Mouse (Mus musculus) neural tube, embryonic 11.5 days (tissue): Measurements from ENCODE around the gene Stard13. TPM values are rescaled to one million over a fixed set of nuclear protein-coding genes. Genes with fewer than 3 reads are reported as not detected.

Experiments
- ATAC-seq: fragments of 200-750 bp; cut with Nextera tagmentation; 2 replicates; pipeline ENCODE4 v1.8.0; 2017; ENCODE audit warnings: moderate number of reproducible peaks, mild to moderate bottlenecking, moderate TSS enrichment, moderate library complexity; ENCODE audit not compliant: insufficient read depth, low FRiP score, low TSS enrichment
- DNase-seq: peaks from one replicate; pipeline ENCODE4 v3.0.0-alpha.2; 2015; ENCODE audit warnings: low spot score
- H3K27ac ChIP-seq: fragments of 300-500 bp; sonication (generic); 2 replicates; pipeline ENCODE4 v1.5.1; 2014; ENCODE audit warnings: low read depth, mild to moderate bottlenecking, low read length
- H3K27me3 ChIP-seq: fragments of 300-500 bp; sonication (generic); 2 replicates; pipeline ENCODE4 v1.6.1; 2014; ENCODE audit warnings: mild to moderate bottlenecking, low read length, mixed read lengths; ENCODE audit not compliant: control insufficient read depth, insufficient read depth
- H3K36me3 ChIP-seq: fragments of 300-500 bp; sonication (generic); 2 replicates; pipeline ENCODE4 v1.6.1; 2014; ENCODE audit warnings: mild to moderate bottlenecking, low read length, moderate library complexity, mixed read lengths; ENCODE audit not compliant: control insufficient read depth, insufficient read depth
- H3K4me1 ChIP-seq: fragments of 300-500 bp; sonication (generic); 2 replicates; pipeline ENCODE4 v1.6.1; 2014; ENCODE audit warnings: low read length, mixed read lengths; ENCODE audit not compliant: control insufficient read depth, insufficient read depth
- H3K4me2 ChIP-seq: fragments of 300-500 bp; sonication (generic); 2 replicates; pipeline ENCODE4 v1.6.1; 2014; ENCODE audit warnings: low read depth, mild to moderate bottlenecking, moderate library complexity
- H3K4me3 ChIP-seq: fragments of 300-500 bp; sonication (generic); 2 replicates; pipeline ENCODE4 v1.5.1; 2014; ENCODE audit warnings: low read depth, low read length
- H3K9ac ChIP-seq: fragments of 300-500 bp; sonication (generic); 2 replicates; pipeline ENCODE4 v1.6.1; 2014; ENCODE audit warnings: mild to moderate bottlenecking, low read length
- H3K9me3 ChIP-seq: fragments of 300-500 bp; sonication (generic); 2 replicates; pipeline ENCODE4 v1.6.1; 2016; ENCODE audit warnings: low read length; ENCODE audit not compliant: control insufficient read depth
- WGBS: fragments of 180-500 bp; shearing (Covaris S2); extraction: QIAGEN DNeasy Blood & Tissue Kit; methylation state at CpG from one replicate; pipeline ENCODE4 v1.1.7; 2014; 5-methylcytosine and 5-hydroxymethylcytosine counted together
- polyA plus RNA-seq: library from polyadenylated mRNA; unstranded; fragments of >200 nt; fragmentation: Nextera tagmentation; extraction: Ambion mirVana; gene quantifications from 2 replicates; pipeline ENCODE4 v1.2.1, GENCODE M21; 2014

Gene Stard13
- polyA plus RNA-seq, 1 experiment from 2014 or later = 7.5 TPM

DNA sequence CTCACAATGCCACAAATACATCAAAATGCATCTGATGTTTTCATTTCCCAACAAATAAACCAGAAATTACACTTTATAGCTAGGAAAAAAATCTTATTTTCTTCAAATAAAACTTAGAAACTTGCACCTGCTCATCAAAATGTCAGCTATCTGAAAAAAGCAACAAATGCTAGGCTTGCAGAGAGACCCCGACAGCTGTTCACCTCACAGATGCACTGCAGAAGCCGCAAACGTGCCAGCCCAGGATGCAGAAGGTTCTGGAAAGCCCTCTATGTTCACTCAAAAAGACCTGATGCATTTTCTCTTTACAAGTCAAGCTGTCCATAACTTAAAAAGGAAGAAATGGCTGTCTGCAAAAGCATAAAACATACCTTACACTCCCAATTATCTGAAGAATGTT is 20.5 kb downstream of the Stard13 start:
- 86% methylated on average over 3 of the region's 3 CpGs for WGBS
- Histone ChIP-seq H3K9me3 (no peaks in the 10 kb centered on the region), H3K9ac (no peak overlapping the region), H3K4me2 (no peak overlapping the region), H3K27me3 (no peaks in the 10 kb centered on the region), H3K4me3 (no peak overlapping the region), H3K36me3 (no peaks in the 10 kb centered on the region), H3K27ac (no peak overlapping the region), H3K4me1 (no peaks in the 10 kb centered on the region)
- no peak for ATAC-seq
- no peak for DNase-seq

DNA sequence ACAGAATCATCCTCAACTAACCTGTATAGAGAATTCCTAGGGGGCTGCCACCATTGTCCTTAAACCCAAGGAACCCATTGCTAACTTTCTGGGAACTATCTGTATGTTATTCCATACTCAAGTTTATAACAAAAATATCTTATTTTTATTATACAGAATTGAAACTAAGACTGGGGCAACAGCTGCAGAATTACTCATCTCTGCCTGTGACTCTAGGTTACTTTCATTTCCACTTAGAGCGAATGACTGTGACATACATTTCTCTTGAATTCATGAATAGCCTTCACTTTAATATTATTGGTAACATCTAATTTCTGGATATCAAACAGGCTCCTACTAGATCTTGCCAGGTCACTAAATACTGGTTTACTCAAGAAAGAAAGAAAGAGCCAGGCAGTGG is 22.8 kb downstream of the Stard13 start:
- Histone ChIP-seq H3K4me2 (no peak overlapping the region), H3K27ac (no peak overlapping the region), H3K9me3 (no peaks in the 10 kb centered on the region), H3K4me1 (no peaks in the 10 kb centered on the region), H3K27me3 (no peaks in the 10 kb centered on the region), H3K36me3 (no peaks in the 10 kb centered on the region), H3K4me3 (no peak overlapping the region), H3K9ac (no peak overlapping the region)
- DNase-seq (no peak), ATAC-seq (no peak)
- WGBS = 88% methylated on average over 1 of the region's 1 CpGs

DNA sequence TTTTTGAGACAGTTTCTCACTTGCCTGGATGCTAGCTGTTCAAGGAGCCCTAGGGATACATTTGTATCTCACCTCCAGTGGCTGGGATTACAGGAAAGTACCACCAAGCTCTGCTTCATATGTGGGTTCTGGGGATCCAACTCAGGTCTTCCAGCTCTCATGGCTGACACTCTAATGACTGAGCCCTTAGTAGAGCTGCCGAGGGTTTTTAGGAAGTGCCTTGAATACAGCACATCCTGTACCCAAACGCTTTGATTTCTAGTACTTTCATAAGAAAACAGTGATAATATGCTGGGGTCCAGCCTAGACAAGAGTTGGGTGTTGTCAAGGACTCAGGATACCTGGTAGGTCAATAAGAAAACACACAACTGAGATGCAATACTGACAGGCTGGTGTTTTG is 23.6 kb downstream of the Stard13 start:
- no peak overlapping the region for H3K4me3 ChIP-seq
- no peaks in the 10 kb centered on the region for H3K4me1 ChIP-seq
- H3K4me2 ChIP-seq = no peak overlapping the region
- DNase-seq (no peak), ATAC-seq (no peak)
- H3K27ac ChIP-seq = no peak overlapping the region
- 79% methylated on average over 2 of the region's 2 CpGs for WGBS
- H3K27me3 ChIP-seq = no peaks in the 10 kb centered on the region
- no peaks in the 10 kb centered on the region for H3K36me3 ChIP-seq
- no peak overlapping the region for H3K9ac ChIP-seq
- no peaks in the 10 kb centered on the region for H3K9me3 ChIP-seq

- Histone ChIP-seq H3K36me3 (no peaks in the 10 kb centered on the region), H3K27ac (no peak overlapping the region), H3K27me3 (no peaks in the 10 kb centered on the region), H3K4me2 (no peak overlapping the region), H3K4me1 (no peaks in the 10 kb centered on the region), H3K9me3 (no peaks in the 10 kb centered on the region), H3K4me3 (no peak overlapping the region), H3K9ac (no peak overlapping the region)
- WGBS = 93% methylated on average over 4 of the region's 4 CpGs
- no peak for DNase-seq
- no peak for ATAC-seq
Observed at GRCm38 (mm10) chr5:151205017-151205416, 28.6 kb downstream of the Stard13 start.

DNA sequence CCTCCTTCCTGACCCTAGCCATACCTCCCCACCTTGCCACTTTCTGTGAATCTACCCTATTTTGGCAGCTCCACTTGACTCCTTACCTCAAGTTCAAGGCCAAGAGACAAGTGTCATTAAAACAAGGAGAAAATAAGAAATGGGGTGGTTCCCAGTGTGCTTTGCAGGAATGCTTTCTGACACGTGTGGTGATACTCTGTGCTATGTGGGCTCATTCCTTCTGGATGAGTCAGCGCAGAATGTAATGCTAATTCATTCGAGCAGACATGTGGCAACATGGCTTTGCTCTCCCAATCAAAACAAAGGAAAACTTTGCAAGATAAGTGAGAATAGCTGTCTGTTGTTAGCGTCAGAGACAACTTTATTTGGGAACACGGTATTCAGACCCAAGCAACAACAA is 30.7 kb downstream of the Stard13 start:
- 74% methylated on average over 5 of the region's 5 CpGs for WGBS
- H3K4me2 ChIP-seq = no peak overlapping the region
- no peak overlapping the region for H3K4me3 ChIP-seq
- no peak overlapping the region for H3K27ac ChIP-seq
- H3K27me3 ChIP-seq = no peaks in the 10 kb centered on the region
- ATAC-seq (no peak), DNase-seq (no peak)
- H3K9ac ChIP-seq = no peak overlapping the region
- H3K36me3 ChIP-seq = no peaks in the 10 kb centered on the region
- H3K9me3 ChIP-seq = no peaks in the 10 kb centered on the region
- H3K4me1 ChIP-seq = no peaks in the 10 kb centered on the region

DNA sequence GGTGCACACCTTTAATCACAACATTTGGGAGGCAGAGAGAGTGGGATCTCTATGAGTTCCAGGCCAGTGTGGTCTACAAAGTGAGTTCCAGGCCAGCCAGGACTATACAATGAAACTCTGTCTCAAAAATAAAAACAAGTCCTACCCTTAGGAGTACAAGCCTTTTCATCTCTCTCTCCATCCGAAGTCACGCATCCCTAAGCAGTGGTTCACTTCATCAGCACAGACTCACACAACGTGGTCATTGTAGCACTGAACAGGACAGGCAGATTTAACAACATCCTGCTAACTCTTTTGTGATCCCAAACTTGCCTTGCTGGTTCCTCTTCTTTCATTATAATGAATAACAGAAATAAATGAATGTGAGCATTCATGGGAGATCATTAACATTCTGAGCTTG is 32.4 kb downstream of the Stard13 start:
- no peak overlapping the region for H3K9ac ChIP-seq
- H3K4me3 ChIP-seq = no peak overlapping the region
- no peak for ATAC-seq
- 72% methylated on average over 3 of the region's 3 CpGs for WGBS
- DNase-seq = no peak
- H3K4me1 ChIP-seq = peaks cover 3% of the 10 kb centered on the region; the same call in 1 of the 2 replicates
- no peak overlapping the region for H3K27ac ChIP-seq
- H3K9me3 ChIP-seq = no peaks in the 10 kb centered on the region
- H3K27me3 ChIP-seq = no peaks in the 10 kb centered on the region
- H3K4me2 ChIP-seq = no peak overlapping the region
- no peaks in the 10 kb centered on the region for H3K36me3 ChIP-seq

- Histone ChIP-seq H3K36me3 (no peaks in the 10 kb centered on the region), H3K9ac (no peak overlapping the region), H3K9me3 (no peaks in the 10 kb centered on the region), H3K27ac (no peak overlapping the region), H3K27me3 (no peaks in the 10 kb centered on the region), H3K4me2 (no peak overlapping the region), H3K4me1 (peaks cover 3% of the 10 kb centered on the region; the same call in 1 of the 2 replicates), H3K4me3 (no peak overlapping the region)
- ATAC-seq (no peak), DNase-seq (no peak)
- WGBS = 87% methylated on average over 3 of the region's 3 CpGs
Observed at GRCm38 (mm10) chr5:151199235-151199634, 34.4 kb downstream of the Stard13 start.

GRCm38 (mm10) chr5:151196603-151197272 is 36.9 kb downstream of the Stard13 start:
- no peak overlapping the region for H3K4me2 ChIP-seq
- H3K9ac ChIP-seq = no peak overlapping the region
- peaks cover 3% of the 10 kb centered on the region; the same call in 1 of the 2 replicates for H3K4me1 ChIP-seq
- H3K4me3 ChIP-seq = no peak overlapping the region
- no peak overlapping the region for H3K27ac ChIP-seq
- no peaks in the 10 kb centered on the region for H3K9me3 ChIP-seq
- DNase-seq (no peak), ATAC-seq (no peak; the same call in 1 of the 2 replicates)
- H3K27me3 ChIP-seq = no peaks in the 10 kb centered on the region
- no peaks in the 10 kb centered on the region for H3K36me3 ChIP-seq
- 62% methylated on average over 13 of the region's 13 CpGs for WGBS

DNA sequence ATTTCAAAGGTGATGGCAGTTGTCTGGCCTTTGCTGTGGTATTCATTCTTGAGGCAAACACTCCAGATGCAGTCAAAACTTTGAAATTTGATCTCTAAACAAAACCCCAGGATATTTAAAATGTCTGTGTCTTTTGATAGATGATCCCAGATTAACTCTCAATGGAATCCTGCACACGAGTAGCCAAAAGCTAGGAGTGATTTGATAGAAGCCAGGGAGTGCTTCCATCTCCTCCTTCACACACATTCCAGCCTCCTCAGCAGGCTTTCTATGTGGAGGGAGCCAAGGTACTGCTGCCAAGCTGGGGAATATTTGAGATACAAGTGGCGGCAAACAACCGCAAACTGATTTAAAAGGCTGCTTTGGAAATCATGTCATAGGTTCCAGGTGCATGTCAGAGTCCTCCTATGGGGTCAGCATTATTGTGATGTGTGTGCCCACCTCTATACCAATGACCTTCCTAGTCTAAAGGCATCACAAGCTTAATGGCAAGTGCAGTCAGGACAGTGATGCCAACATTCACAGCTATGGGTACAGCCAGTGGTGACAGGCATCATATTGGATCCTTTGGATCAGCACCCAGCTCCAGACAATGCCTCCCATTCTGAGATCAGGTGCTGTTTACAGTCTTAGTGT is 39.6 kb downstream of the Stard13 start:
- no peak overlapping the region for H3K27ac ChIP-seq
- 78% methylated on average over 3 of the region's 3 CpGs for WGBS

More for the DNA sequence above, 39.6 kb downstream of the Stard13 start:
- Histone ChIP-seq H3K9ac (no peak overlapping the region), H3K27me3 (no peaks in the 10 kb centered on the region), H3K4me3 (no peak overlapping the region), H3K4me2 (no peak overlapping the region), H3K9me3 (no peaks in the 10 kb centered on the region), H3K4me1 (peaks cover 3% of the 10 kb centered on the region; the same call in 1 of the 2 replicates), H3K36me3 (no peaks in the 10 kb centered on the region)
- ATAC-seq (no peak), DNase-seq (no peak)
